Mouse (Mus musculus): Measurements from ENCODE around the gene Dydc2. TPM values are rescaled to one million over a fixed set of nuclear protein-coding genes. Genes with fewer than 3 reads are reported as not detected.

The Dydc2 gene
- polyA plus RNA-seq, 1 experiment from 2014 or later = not detected

DNA sequence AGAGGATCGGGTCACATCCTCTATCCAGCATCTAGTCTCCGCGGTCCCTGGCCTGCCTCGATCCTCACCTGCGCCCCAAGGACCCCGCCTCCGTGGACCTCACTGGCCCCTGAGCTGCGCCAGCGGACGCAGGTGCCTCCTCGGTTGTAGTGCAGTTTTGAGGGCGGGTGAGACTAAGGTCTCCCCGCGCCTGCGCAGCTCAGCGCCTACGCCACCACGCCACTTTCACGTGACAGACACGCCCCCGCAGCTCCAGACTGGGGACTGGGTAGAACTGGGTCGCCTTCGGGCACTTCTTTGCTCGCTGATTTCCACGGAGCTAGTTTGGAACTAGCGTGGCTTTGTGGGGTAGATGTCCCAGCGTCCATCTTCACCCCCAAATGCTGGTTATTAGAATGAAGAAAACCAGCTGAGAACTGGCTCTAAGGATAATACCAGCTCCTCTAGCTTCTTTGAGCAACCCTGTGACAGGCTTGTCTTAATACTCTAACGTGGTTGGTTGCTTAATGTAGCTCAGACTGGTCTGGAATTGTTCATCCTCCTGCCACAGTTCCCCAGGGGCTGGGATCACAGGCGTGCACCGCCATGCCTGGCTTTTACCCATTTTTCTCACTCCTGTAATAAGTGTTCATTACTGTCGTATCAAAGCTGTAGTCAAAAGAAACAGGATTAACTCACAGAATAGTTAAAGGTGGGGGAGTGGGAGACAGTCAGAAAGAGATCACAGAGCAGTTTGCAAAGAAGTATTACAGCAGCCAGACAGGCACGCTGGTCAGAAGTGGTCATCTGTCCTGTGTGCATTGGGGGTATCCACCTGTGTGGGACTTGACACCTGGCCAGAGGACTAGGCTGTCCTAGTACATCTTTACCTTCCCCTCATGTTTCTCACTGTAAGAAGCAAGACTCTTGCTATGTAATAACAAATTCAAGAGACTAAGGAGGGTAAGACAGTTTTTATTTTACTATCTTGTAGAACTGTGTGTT is 55.1 kb downstream of the Dydc2 start, which contains the start of gene Fam213a:
TSS of gene Fam213a (minus strand) at position 159 of the 984 bp plus-strand sequence.
- Histone ChIP-seq H3K9me3 (replicated peaks) (no peaks in the 10 kb centered on the region), H3K4me1 (replicated peaks) (peaks cover 73% of the 10 kb centered on the region), H3K36me3 (replicated peaks) (no peaks in the 10 kb centered on the region), H3K27ac (replicated peaks) (peak within 1 kb of the TSS; percentile 75), H3K27me3 (peaks cover 13% of the 10 kb centered on the region), H3K4me3 (replicated peaks) (peak within 1 kb of the TSS; percentile 70), H3K9ac (peak within 1 kb of the TSS; percentile 83), H3K4me2 (peak within 1 kb of the TSS; percentile 95)
- WGBS (ENCODE audit: insufficient replicate concordance) = 7% methylated on average over 32 of the region's 32 CpGs
- ATAC-seq (ENCODE audit: insufficient read depth) = peak; percentile 88

DNA sequence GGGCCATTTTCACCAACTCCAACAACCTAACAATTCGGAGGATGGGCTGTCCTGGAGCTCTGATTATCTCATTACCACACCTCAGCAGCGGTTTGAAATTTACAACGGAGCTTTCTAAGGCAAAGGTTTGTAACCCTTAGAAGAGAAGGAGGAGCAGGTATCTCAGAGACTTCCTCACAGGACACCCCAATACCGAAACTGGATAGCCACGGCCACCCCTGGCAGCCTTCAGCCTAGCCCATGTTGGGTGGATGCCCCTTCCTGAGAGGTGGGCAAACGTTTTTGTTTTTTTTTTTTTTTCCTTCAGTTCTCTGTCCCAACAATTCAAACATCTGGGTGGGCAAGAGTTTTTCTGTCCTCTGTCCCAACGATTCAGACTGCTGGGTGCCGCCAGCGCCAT is 55.9 kb downstream of the Dydc2 start:
- Histone ChIP-seq H3K4me2 (peak overlapping the region; percentile 95), H3K27ac (replicated peaks) (peak overlapping the region; percentile 75), H3K9me3 (replicated peaks) (no peaks in the 10 kb centered on the region), H3K27me3 (peaks cover 13% of the 10 kb centered on the region), H3K36me3 (replicated peaks) (no peaks in the 10 kb centered on the region), H3K4me3 (replicated peaks) (peak overlapping the region; percentile 70), H3K4me1 (replicated peaks) (peaks cover 80% of the 10 kb centered on the region), H3K9ac (peak overlapping the region; percentile 83)
- 2% methylated on average over 9 of the region's 9 CpGs for WGBS (ENCODE audit: insufficient replicate concordance)
- ATAC-seq (ENCODE audit: insufficient read depth) = peak; percentile 4; the same call in 1 of the 2 replicates

DNA sequence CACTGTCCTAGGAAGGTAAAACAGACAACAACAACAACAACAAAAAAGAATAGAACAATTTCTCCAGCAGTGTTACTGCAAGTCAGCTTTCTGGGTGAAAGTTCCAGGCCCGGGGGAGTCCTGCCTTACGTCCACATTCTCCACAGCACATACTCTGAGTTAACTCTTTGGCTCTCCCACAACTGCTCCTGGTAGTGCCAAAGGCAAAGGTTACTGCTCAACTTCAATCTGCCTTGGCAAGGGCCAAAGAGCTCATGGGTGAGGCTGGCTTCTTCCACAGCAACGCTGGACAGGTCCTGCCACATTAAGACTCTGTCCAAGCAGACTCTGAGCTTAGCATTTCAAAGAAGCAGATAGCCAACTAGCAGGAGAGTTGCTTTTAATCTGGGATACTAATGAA is 57.1 kb downstream of the Dydc2 start:
- Histone ChIP-seq H3K4me1 (replicated peaks) (peaks cover 84% of the 10 kb centered on the region), H3K4me3 (replicated peaks) (no peak overlapping the region), H3K9ac (no peak overlapping the region), H3K9me3 (replicated peaks) (no peaks in the 10 kb centered on the region), H3K27ac (replicated peaks) (peak overlapping the region; percentile 42; the same call in 1 of the 2 replicates), H3K4me2 (peak overlapping the region; percentile 95; the same call in 1 of the 2 replicates), H3K27me3 (peaks cover 13% of the 10 kb centered on the region), H3K36me3 (replicated peaks) (no peaks in the 10 kb centered on the region)
- ATAC-seq (ENCODE audit: insufficient read depth) = no peak
- WGBS (ENCODE audit: insufficient replicate concordance) = 73% methylated on average over 3 of the region's 3 CpGs

DNA sequence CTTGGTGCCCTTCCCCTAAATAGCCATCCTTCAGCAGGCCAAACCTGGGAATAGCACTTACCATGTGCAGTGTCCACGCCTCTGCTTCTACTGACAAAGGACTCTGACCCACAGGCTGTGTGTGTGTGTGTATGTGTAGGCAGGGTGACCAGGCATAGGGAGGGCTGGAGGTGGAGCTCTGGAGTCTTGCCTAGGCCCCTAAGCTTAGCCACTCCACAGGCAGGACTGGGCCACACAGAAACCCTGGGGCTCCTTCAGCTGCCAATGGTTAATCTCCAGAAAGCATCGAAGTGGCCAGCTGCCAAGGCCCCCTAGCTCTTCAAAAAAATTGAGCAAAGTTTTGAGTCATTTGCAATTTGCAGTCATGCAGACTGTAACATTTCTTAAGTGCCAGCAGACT is 60.9 kb downstream of the Dydc2 start:
- Histone ChIP-seq H3K9me3 (replicated peaks) (no peaks in the 10 kb centered on the region), H3K9ac (peak overlapping the region; percentile 52), H3K4me3 (replicated peaks) (peak overlapping the region; percentile 46), H3K27ac (replicated peaks) (peak overlapping the region; percentile 91), H3K36me3 (replicated peaks) (peaks cover 8% of the 10 kb centered on the region), H3K27me3 (no peaks in the 10 kb centered on the region), H3K4me2 (peak overlapping the region; percentile 65), H3K4me1 (replicated peaks) (peaks cover 93% of the 10 kb centered on the region)
- ATAC-seq (ENCODE audit: insufficient read depth) = peak; percentile 84
- 47% methylated on average over 2 of the region's 2 CpGs for WGBS (ENCODE audit: insufficient replicate concordance)

DNA sequence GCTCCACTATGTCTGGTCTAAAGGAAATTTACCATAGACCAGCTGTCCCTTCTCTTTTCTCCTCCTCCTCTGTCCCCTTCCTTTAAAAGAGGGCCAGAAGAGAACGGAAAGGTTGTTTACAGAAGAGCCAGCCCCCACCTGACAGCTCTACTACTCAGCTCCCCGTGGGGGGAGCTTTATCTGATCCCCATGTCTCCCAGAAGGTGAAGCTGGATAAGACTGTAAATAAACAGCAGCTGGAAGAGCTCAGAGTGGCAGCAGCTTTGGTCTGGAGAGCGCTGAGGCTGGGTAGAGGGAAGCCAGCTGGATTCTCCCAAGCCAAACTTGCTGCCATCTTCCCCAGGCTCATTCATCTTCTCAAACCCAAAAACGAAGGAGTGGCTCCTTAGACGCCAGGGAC is 61.4 kb downstream of the Dydc2 start:
- H3K4me1 ChIP-seq (replicated peaks) = peaks cover 91% of the 10 kb centered on the region
- H3K27ac ChIP-seq (replicated peaks) = peak overlapping the region; percentile 91

DNA sequence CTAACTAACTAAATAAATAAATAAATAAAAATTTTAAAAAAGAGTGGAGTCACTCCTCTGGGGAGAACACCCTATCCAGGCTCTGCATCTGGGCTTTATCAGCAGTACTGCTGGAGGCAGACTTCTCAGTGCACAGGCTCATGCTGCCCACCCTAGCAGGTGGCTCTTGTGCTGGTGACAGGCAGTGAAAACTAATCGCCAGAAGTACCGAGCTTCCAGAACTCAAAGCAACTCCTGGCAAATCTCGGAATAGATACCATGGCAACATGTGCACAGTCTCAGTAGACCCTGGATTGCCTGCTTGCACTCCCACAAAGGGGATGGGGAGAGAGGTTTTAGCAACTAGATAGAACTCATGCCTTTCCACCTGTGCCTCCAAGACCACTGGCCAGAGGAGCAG is 62.1 kb downstream of the Dydc2 start:
- peak overlapping the region; percentile 46 for H3K4me3 ChIP-seq (replicated peaks)
- peak overlapping the region; percentile 52 for H3K9ac ChIP-seq
- peak overlapping the region; percentile 65 for H3K4me2 ChIP-seq
- H3K27me3 ChIP-seq = no peaks in the 10 kb centered on the region
- H3K9me3 ChIP-seq (replicated peaks) = no peaks in the 10 kb centered on the region
- peaks cover 20% of the 10 kb centered on the region for H3K36me3 ChIP-seq (replicated peaks)
- H3K4me1 ChIP-seq (replicated peaks) = peaks cover 86% of the 10 kb centered on the region
- ATAC-seq (ENCODE audit: insufficient read depth) = peak; percentile 86
- 23% methylated on average over 3 of the region's 3 CpGs for WGBS (ENCODE audit: insufficient replicate concordance)
- peak overlapping the region; percentile 91 for H3K27ac ChIP-seq (replicated peaks)

More for the DNA sequence above, 61.4 kb downstream of the Dydc2 start:
- Histone ChIP-seq H3K9ac (peak overlapping the region; percentile 52), H3K27me3 (no peaks in the 10 kb centered on the region), H3K4me2 (peak overlapping the region; percentile 65), H3K9me3 (replicated peaks) (no peaks in the 10 kb centered on the region), H3K36me3 (replicated peaks) (peaks cover 12% of the 10 kb centered on the region), H3K4me3 (replicated peaks) (peak overlapping the region; percentile 46)
- ATAC-seq (ENCODE audit: insufficient read depth) = peak; percentile 87
- 17% methylated on average over 5 of the region's 5 CpGs for WGBS (ENCODE audit: insufficient replicate concordance)

DNA sequence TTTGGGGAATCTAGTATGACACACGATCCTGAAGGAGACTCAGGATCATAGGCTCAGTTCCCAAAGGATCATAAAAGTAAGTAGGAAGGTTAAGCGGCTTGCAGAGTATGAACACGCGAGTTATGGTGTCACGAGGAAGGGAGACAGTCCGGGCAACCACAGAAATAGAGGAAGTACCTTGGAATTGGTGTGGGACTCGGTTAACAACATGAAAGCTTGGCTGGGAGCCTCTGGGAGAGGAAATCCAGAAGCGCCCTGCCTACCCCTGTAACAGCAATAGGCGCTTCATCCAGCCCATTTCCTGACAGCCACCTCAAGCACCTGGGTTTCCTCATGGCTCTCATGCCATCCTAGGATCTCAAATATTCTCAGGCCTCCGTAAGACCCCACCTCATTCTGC is 62.7 kb downstream of the Dydc2 start:
- Histone ChIP-seq H3K4me1 (replicated peaks) (peaks cover 80% of the 10 kb centered on the region), H3K4me2 (peak overlapping the region; percentile 65), H3K9me3 (replicated peaks) (no peaks in the 10 kb centered on the region), H3K9ac (peak overlapping the region; percentile 52), H3K27me3 (no peaks in the 10 kb centered on the region), H3K36me3 (replicated peaks) (peaks cover 26% of the 10 kb centered on the region), H3K27ac (replicated peaks) (peak overlapping the region; percentile 91), H3K4me3 (replicated peaks) (peak overlapping the region; percentile 46)
- WGBS (ENCODE audit: insufficient replicate concordance) = 57% methylated on average over 10 of the region's 10 CpGs
- ATAC-seq (ENCODE audit: insufficient read depth) = peak; percentile 0; the same call in 1 of the 2 replicates

DNA sequence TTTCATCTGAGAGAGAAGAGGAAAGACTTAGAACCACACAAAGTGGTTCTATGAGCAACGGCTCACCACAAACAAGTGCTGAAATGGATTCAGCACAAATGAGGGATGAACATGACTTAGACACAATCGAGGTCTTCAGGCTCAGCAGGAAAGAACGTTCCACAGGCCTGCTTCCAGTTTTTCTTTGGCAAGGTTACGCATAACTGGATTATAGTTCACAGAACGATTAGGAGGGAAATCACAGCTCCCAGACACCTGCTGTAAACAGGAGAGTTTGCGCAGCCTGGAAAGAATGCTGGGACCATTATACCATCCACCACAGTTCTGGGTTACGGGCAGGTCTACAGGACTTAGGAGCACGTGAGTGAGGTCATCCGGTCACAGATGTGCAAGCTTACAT is 63.3 kb downstream of the Dydc2 start:
- Histone ChIP-seq H3K4me1 (replicated peaks) (peaks cover 74% of the 10 kb centered on the region), H3K27ac (replicated peaks) (peak overlapping the region; percentile 91), H3K36me3 (replicated peaks) (peaks cover 31% of the 10 kb centered on the region), H3K9ac (no peak overlapping the region), H3K27me3 (no peaks in the 10 kb centered on the region), H3K4me3 (replicated peaks) (peak overlapping the region; percentile 46), H3K4me2 (peak overlapping the region; percentile 65), H3K9me3 (replicated peaks) (no peaks in the 10 kb centered on the region)
- no peak for ATAC-seq (ENCODE audit: insufficient read depth)
- WGBS (ENCODE audit: insufficient replicate concordance) = 75% methylated on average over 9 of the region's 9 CpGs

DNA sequence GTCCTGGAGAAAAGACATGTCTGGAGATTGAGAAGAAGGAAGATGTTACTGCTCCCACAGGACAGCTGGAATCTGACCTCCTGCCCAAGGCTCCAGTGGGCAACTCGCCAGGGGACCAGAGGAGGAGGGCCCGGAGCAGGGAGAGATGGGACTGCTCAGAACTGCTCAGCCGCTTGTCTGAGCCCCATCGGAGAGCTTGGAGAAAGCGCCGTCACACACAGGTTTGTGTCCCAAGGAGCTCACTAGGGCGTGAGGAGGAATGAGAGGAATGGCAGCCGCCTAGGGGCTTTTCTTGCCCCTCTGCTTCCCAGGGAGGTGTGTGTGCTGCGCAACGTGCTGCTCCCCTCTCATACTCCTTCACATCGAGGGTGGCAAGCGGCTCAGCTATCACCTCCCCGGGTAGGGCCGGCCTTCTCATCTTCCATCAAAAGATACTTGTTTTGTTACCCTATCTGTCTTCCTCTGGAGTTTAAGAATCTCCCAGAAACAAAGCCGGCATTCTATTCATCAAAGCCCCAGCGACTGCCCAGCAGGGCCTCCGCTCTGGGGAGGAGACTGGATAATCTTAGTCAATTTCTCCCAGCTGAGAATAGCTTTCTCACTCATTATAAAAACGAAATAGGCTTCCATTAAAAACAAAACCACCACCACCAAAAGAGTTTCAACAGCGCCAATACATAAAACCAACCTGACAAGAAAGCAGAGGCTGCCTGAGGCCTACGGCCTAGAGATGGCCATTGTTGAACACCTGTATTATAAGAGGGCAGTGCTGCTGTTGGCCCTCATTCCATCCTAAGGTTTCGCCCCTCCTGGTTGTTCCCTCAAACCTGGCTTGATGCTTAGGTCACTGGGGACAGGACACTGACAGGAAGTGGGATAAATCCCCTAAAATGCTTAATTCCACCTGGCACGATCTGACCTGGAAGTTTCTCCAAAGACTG is 64.5 kb downstream of the Dydc2 start:
- Histone ChIP-seq H3K9ac (no peak overlapping the region), H3K27ac (replicated peaks) (no peak overlapping the region; the same call in 1 of the 2 replicates), H3K27me3 (no peaks in the 10 kb centered on the region), H3K4me2 (no peak overlapping the region), H3K4me1 (replicated peaks) (peaks cover 62% of the 10 kb centered on the region), H3K9me3 (replicated peaks) (no peaks in the 10 kb centered on the region), H3K4me3 (replicated peaks) (no peak overlapping the region; the same call in 1 of the 2 replicates), H3K36me3 (replicated peaks) (peaks cover 44% of the 10 kb centered on the region)
- ATAC-seq (ENCODE audit: insufficient read depth) = no peak
- WGBS (ENCODE audit: insufficient replicate concordance) = 70% methylated on average over 22 of the region's 22 CpGs

DNA sequence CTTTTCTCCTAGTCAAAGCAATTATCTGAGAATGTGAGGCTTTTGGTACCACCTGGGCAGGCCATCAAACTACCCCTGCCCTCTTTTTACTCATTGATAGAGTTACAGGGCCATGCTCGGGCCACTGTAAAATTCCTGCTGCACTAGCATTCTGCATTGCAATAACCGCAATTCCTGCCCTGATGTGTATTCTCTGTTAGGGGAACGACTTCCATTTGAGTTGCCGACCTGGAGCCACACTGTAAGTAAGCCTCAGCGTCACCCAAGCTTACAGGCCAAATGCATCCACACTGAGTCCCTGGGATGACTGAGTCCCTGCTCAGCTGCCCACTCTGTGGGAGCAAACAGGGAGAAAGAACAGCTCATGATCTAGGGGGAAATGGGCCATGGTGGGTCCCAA is 67.4 kb downstream of the Dydc2 start:
- peaks cover 71% of the 10 kb centered on the region for H3K36me3 ChIP-seq (replicated peaks)
- no peak for ATAC-seq (ENCODE audit: insufficient read depth)
- H3K4me2 ChIP-seq = no peak overlapping the region
- no peaks in the 10 kb centered on the region for H3K9me3 ChIP-seq (replicated peaks)
- H3K27me3 ChIP-seq = no peaks in the 10 kb centered on the region
- H3K9ac ChIP-seq = no peak overlapping the region
- H3K27ac ChIP-seq (replicated peaks) = no peak overlapping the region
- no peak overlapping the region for H3K4me3 ChIP-seq (replicated peaks)
- 79% methylated on average over 5 of the region's 5 CpGs for WGBS (ENCODE audit: insufficient replicate concordance)
- H3K4me1 ChIP-seq (replicated peaks) = peaks cover 34% of the 10 kb centered on the region
